ENCODE assay signal across 9 mouse cellular contexts in the genomic region with DNA sequence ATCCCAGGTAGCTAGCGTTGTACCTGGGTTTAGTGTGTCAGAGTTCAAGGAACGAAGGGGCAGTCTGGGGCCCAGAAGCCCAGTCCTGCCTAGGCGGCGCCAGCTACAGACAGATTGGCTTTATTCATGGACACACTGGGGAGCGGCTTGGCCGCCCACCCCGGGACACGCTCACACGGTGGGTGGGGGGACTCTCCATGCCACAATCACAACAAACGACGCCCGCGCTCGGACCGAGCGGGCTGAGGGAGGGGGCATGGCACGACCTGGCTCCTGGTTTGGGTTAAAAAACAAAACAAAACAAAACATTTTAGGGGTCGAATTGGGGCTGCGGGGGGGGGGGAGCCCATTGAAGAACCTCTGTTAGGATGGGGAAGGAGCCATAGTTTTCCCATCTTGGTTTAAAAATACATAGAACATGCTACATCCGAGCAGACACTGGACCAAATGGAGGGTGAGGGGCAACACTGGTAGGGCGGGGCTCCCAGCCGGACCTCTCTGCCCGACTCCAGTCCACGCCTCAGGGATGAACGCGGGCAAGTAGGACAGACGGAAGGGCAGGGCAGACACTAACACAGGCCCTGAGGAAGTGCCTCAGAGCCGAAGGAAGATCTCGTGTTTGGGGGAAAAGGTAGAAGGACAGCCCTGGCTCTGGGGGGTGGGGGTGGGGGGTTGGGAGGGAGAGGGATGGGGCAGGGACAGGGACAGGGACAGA. TPM values are rescaled to one million over a fixed set of nuclear protein-coding genes. Genes with fewer than 3 reads are reported as not detected.
DNase-seq lines count a peak whose midpoint lies in the region; ATAC-seq lines count a peak whose summit lies in the region.
"Had no signal": no experiment of that assay in that cellular context is flagged by ENCODE, and none has a peak within 500 bp of the region (broad histone marks: within the 10 kb centered on the region; RNA-seq: fewer than 3 reads in every experiment).

No protein-coding gene starts in this region.

- H3K27me3 ChIP-seq in embryonic facial prominence, embryonic 12.5 days, result peaks cover 54% of the 10 kb centered on the region
- peaks cover 51% of the 10 kb centered on the region for H3K27me3 ChIP-seq in intestine, embryonic 14.5 days (replicated peaks; ENCODE audit: control insufficient read depth, insufficient read depth, low read length)
- H3K27me3 ChIP-seq in neural tube, embryonic 12.5 days (replicated peaks), result peaks cover 18% of the 10 kb centered on the region

- peak; percentile 11; the same call in 1 of the 2 replicates for ATAC-seq in embryonic facial prominence, embryonic 12.5 days (ENCODE audit: insufficient number of reproducible peaks, insufficient read depth, low FRiP score, low TSS enrichment)
- peak; percentile 37 for ATAC-seq in intestine, embryonic 14.5 days (replicated peaks; ENCODE audit: low FRiP score, low TSS enrichment, low read depth)
- peak; percentile 11; the same call in 1 of the 2 replicates for ATAC-seq in neural tube, embryonic 12.5 days (ENCODE audit: low FRiP score, low read depth)
- no peak for ATAC-seq in megakaryocyte progenitor cell, adult 5-6 weeks (replicated peaks; ENCODE audit: poor library complexity)

- peak overlapping the region; percentile 64 for H3K4me2 ChIP-seq in embryonic facial prominence, embryonic 12.5 days (replicated peaks)
- peak overlapping the region; percentile 55 for H3K4me2 ChIP-seq in intestine, embryonic 14.5 days (ENCODE audit: low read length)
- H3K4me2 ChIP-seq in neural tube, embryonic 12.5 days (replicated peaks), result peak overlapping the region; percentile 81

- peak; percentile 8 to 11 for DNase-seq in layer of hippocampus, postnatal 10 days (ENCODE audit: low spot score in 2 of 2)
- no peak for DNase-seq in layer of hippocampus, adult 9-10 months (ENCODE audit: low spot score)
- DNase-seq in intestine, embryonic 14.5 days (ENCODE audit: low spot score), result no peak
- DNase-seq in ovary, postnatal 36 days (ENCODE audit: low spot score), result no peak
- DNase-seq in frontal cortex, postnatal 36 days (ENCODE audit: low spot score in 2 of 2), result no peak

- no peak overlapping the region for H3K9ac ChIP-seq in embryonic facial prominence, embryonic 12.5 days
- no peak overlapping the region for H3K9ac ChIP-seq in intestine, embryonic 14.5 days (ENCODE audit: low read length)
- H3K9ac ChIP-seq in neural tube, embryonic 12.5 days, result peak overlapping the region; percentile 47

- peak overlapping the region; percentile 35; the same call in 1 of the 2 replicates for H3K4me3 ChIP-seq in embryonic facial prominence, embryonic 12.5 days
- peak overlapping the region; percentile 31; the same call in 1 of the 2 replicates for H3K4me3 ChIP-seq in intestine, embryonic 14.5 days (ENCODE audit: low read depth, low read length)
- H3K4me3 ChIP-seq in neural tube, embryonic 12.5 days, result peak overlapping the region; percentile 40

- no peaks in the 10 kb centered on the region for H3K36me3 ChIP-seq in embryonic facial prominence, embryonic 12.5 days
- H3K36me3 ChIP-seq in intestine, embryonic 14.5 days (ENCODE audit: control insufficient read depth, insufficient read depth, low read length), result no peaks in the 10 kb centered on the region
- H3K36me3 ChIP-seq in neural tube, embryonic 12.5 days, result no peaks in the 10 kb centered on the region

- no peaks in the 10 kb centered on the region for H3K9me3 ChIP-seq in embryonic facial prominence, embryonic 12.5 days
- no peaks in the 10 kb centered on the region for H3K9me3 ChIP-seq in intestine, embryonic 14.5 days (ENCODE audit: control insufficient read depth, low read length)
- H3K9me3 ChIP-seq in neural tube, embryonic 12.5 days, result no peaks in the 10 kb centered on the region

- H3K4me1 ChIP-seq in embryonic facial prominence, embryonic 12.5 days, result peaks cover 21% of the 10 kb centered on the region; the same call in 1 of the 2 replicates
- H3K4me1 ChIP-seq in intestine, embryonic 14.5 days (replicated peaks; ENCODE audit: control insufficient read depth, insufficient read depth, low read length), result 0 out of 2 replicates have a peak, but pooled peaks cover 3% of the 10 kb centered on the region
- H3K4me1 ChIP-seq in neural tube, embryonic 12.5 days, result peaks cover 48% of the 10 kb centered on the region

- WGBS in embryonic facial prominence, embryonic 12.5 days, result under 1% methylated on average over 29 of the region's 29 CpGs
- WGBS in intestine, embryonic 14.5 days, result 2% methylated on average over 29 of the region's 29 CpGs
- WGBS in neural tube, embryonic 12.5 days, result 1% methylated on average over 29 of the region's 29 CpGs

- H3K27ac ChIP-seq in embryonic facial prominence, embryonic 12.5 days, result no peak overlapping the region
- no peak overlapping the region for H3K27ac ChIP-seq in intestine, embryonic 14.5 days (ENCODE audit: low read depth)
- no peak overlapping the region for H3K27ac ChIP-seq in neural tube, embryonic 12.5 days

RNA-seq across cellular contexts. Expression of a gene that starts 7.5 kb away (rescaled TPM):
- 100 to 1,000 TPM; 503 to 525 TPM for total RNA-seq in layer of hippocampus, postnatal 10 days (2021)
- polyA plus RNA-seq in embryonic facial prominence, embryonic 12.5 days (2016; fragmentation: Nextera tagmentation; extraction: Ambion mirVana), result 0.27 and 0.37 TPM in 2 replicates
- polyA plus RNA-seq in intestine, embryonic 14.5 days (2014; fragmentation: Nextera tagmentation; extraction: Ambion mirVana), result 0.18 and 0.43 TPM in 2 replicates
- 3.6 and 4.2 TPM in 2 replicates for polyA plus RNA-seq in neural tube, embryonic 12.5 days (2016; fragmentation: Nextera tagmentation; extraction: Ambion mirVana)
- not detected in 2 replicates for total RNA-seq in megakaryocyte progenitor cell, adult 5-6 weeks (2015)
- total RNA-seq in megakaryocyte progenitor cell, adult 5-6 weeks (2017), result not detected in 2 replicates

RNA-seq across cellular contexts. Expression of a gene that starts 9.2 kb away (rescaled TPM):
- 100 to 1,000 TPM; 204 TPM for total RNA-seq in layer of hippocampus, postnatal 10 days (2021)
- polyA plus RNA-seq in embryonic facial prominence, embryonic 12.5 days (2016; fragmentation: Nextera tagmentation; extraction: Ambion mirVana), result 2.1 and 4.2 TPM in 2 replicates
- polyA plus RNA-seq in intestine, embryonic 14.5 days (2014; fragmentation: Nextera tagmentation; extraction: Ambion mirVana), result 0.60 and 0.81 TPM in 2 replicates
- polyA plus RNA-seq in neural tube, embryonic 12.5 days (2016; fragmentation: Nextera tagmentation; extraction: Ambion mirVana), result 29.5 and 37.6 TPM in 2 replicates
- not detected in 2 replicates for total RNA-seq in megakaryocyte progenitor cell, adult 5-6 weeks (2015)
- not detected in 2 replicates for total RNA-seq in megakaryocyte progenitor cell, adult 5-6 weeks (2017)

RNA-seq across cellular contexts. Expression of a gene that starts 24.9 kb away (rescaled TPM):
- not detected for total RNA-seq in layer of hippocampus, postnatal 10 days (2021)
- not detected in 2 replicates for polyA plus RNA-seq in embryonic facial prominence, embryonic 12.5 days (2016; fragmentation: Nextera tagmentation; extraction: Ambion mirVana)
- polyA plus RNA-seq in intestine, embryonic 14.5 days (2014; fragmentation: Nextera tagmentation; extraction: Ambion mirVana), result not detected in 2 replicates
- polyA plus RNA-seq in neural tube, embryonic 12.5 days (2016; fragmentation: Nextera tagmentation; extraction: Ambion mirVana), result not detected in 2 replicates
- total RNA-seq in megakaryocyte progenitor cell, adult 5-6 weeks (2015), result not detected in 2 replicates
- total RNA-seq in megakaryocyte progenitor cell, adult 5-6 weeks (2017), result not detected in 2 replicates
- total RNA-seq: gastrocnemius, adult 8-10 months had no signal

RNA-seq across cellular contexts. Expression of a gene that starts 30.3 kb away (rescaled TPM):
- total RNA-seq in layer of hippocampus, postnatal 10 days (2021), result 10 to 100 TPM; 85.6 to 92.1 TPM
- 9.9 and 13.2 TPM in 2 replicates for polyA plus RNA-seq in embryonic facial prominence, embryonic 12.5 days (2016; fragmentation: Nextera tagmentation; extraction: Ambion mirVana)
- 9.4 and 10.0 TPM in 2 replicates for polyA plus RNA-seq in intestine, embryonic 14.5 days (2014; fragmentation: Nextera tagmentation; extraction: Ambion mirVana)
- polyA plus RNA-seq in neural tube, embryonic 12.5 days (2016; fragmentation: Nextera tagmentation; extraction: Ambion mirVana), result 53.3 and 59.0 TPM in 2 replicates
- total RNA-seq in megakaryocyte progenitor cell, adult 5-6 weeks (2015), result 0.30 and 0.73 TPM in 2 replicates
- 0.71 and 3.0 TPM in 2 replicates for total RNA-seq in megakaryocyte progenitor cell, adult 5-6 weeks (2017)

RNA-seq across cellular contexts. Expression of a gene that starts 57.7 kb away (rescaled TPM):
- total RNA-seq in layer of hippocampus, postnatal 10 days (2021), result under 1 TPM; 0.16 to 0.20 TPM
- 0.05 and 0.06 TPM in 2 replicates for polyA plus RNA-seq in embryonic facial prominence, embryonic 12.5 days (2016; fragmentation: Nextera tagmentation; extraction: Ambion mirVana)
- 8.9 and 11.8 TPM in 2 replicates for polyA plus RNA-seq in intestine, embryonic 14.5 days (2014; fragmentation: Nextera tagmentation; extraction: Ambion mirVana)
- 0.09 and 0.15 TPM in 2 replicates for polyA plus RNA-seq in neural tube, embryonic 12.5 days (2016; fragmentation: Nextera tagmentation; extraction: Ambion mirVana)
- not detected in 2 replicates for total RNA-seq in megakaryocyte progenitor cell, adult 5-6 weeks (2015)
- not detected in 2 replicates for total RNA-seq in megakaryocyte progenitor cell, adult 5-6 weeks (2017)
- total RNA-seq: gastrocnemius, adult 8-10 months had no signal

Comparison
In these comparisons a context has a peak if more than half of its experiments do, and no peak if none do; other contexts are left out.
1. DNase-seq: peak in layer of hippocampus, postnatal 10 days (2 of 2); none in layer of hippocampus, adult 9-10 months (single experiment), intestine, embryonic 14.5 days (single experiment), ovary, postnatal 36 days (single experiment) and frontal cortex, postnatal 36 days (0 of 2).
2. Peak in every context shown above with its lines, with median percentiles within 50 percentile points of each other: H3K4me2 ChIP-seq and H3K4me3 ChIP-seq.